Mouse (Mus musculus): ENCODE results near the gene Dmrtb1. TPM values are rescaled to one million over a fixed set of nuclear protein-coding genes. Genes with fewer than 3 reads are reported as not detected.

The Dmrtb1 gene
- polyA plus RNA-seq, 1 experiment, result 0.44 TPM

DNA sequence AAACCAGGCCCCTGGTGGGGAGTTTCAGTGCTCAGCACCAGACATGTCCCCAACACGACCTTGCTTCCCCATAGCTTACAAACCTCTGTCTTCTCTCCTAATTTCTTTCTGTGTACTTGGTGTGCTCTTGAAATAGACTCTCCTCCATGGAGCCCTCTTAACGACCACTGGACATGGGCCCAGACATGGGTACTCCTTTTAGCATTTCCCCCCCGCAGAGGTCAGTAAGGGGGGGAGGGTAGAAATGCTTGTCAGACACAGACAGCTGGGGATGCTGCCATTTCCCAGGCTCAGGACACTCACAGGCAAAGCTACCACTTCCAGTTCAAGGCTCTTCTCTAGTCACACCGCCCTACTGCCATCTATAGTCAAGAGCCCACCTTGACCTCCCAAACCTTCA is 42.4 kb downstream of the Dmrtb1 start:
- no peak overlapping the region for H3K4me3 ChIP-seq (ENCODE audit: extremely low read depth, insufficient read depth, insufficient read length)
- no peak for DNase-seq (ENCODE audit: low read depth in 1 of 2, low spot score in 2 of 2)

DNA sequence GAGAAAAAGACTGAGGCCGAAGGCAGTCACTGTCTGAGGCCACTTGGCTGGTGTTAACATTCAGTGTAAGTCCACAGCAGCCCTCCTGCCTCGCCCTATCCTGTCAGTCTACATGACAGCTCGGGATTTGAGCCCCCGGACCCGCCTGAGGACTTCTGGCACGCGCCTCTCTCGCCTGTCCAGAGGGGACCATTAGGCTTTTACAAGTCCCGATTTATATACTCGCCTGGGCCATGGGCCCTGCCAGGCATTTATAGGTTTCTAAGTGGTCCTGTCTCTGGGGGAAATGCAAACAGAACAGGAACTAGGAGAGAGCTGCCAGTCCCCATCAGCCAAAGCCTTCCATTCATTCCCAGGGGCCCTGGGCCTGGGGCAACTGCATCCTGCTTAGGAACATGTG is 45.7 kb downstream of the Dmrtb1 start:
- TF ChIP-seq POLR2A (IDR thresholded peaks at IDR 0.05; ENCODE audit: low read depth, low read length) (no peak), CTCF (IDR thresholded peaks at IDR 0.05; ENCODE audit: extremely low read depth, insufficient read depth, insufficient read length, insufficient replicate concordance) (no peak)
- WGBS, result 85% methylated on average over 10 of the region's 10 CpGs

More for the DNA sequence above, 42.4 kb downstream of the Dmrtb1 start:
- Histone ChIP-seq H3K36me3 (ENCODE audit: control insufficient read depth, insufficient read depth, low read length) (no peaks in the 10 kb centered on the region), H3K27ac (ENCODE audit: insufficient read depth, low read length) (no peak overlapping the region), H3K4me1 (ENCODE audit: control insufficient read depth, insufficient read depth, insufficient read length) (no peaks in the 10 kb centered on the region), H3K27me3 (ENCODE audit: control insufficient read depth, insufficient read depth, low read length) (no peaks in the 10 kb centered on the region)
- TF ChIP-seq CTCF (IDR thresholded peaks at IDR 0.05; ENCODE audit: extremely low read depth, insufficient read depth, insufficient read length, insufficient replicate concordance) (no peak), POLR2A (IDR thresholded peaks at IDR 0.05; ENCODE audit: low read depth, low read length) (no peak)
- WGBS, result 63% methylated on average over 4 of the region's 4 CpGs

DNA sequence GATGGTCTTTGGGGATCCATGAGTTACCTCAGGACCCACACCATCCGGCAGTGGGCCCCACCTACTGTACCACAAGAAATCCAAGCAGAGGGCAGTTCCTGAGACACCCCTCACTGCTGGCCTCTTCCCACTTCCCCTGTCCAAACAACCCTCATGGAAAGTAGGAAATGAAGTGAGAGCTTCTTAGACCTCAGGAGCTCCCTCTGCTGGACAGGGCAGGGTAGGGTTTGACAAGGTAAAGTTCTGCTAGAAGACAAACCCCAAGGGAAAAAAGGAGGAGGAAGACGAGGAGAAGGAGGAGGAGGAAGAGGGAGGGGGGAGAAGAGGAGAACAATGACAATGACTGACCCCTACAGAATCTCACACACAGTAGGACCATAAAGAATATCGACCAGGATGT is 46.4 kb downstream of the Dmrtb1 start:
- TF ChIP-seq POLR2A (IDR thresholded peaks at IDR 0.05; ENCODE audit: low read depth, low read length) (no peak), CTCF (IDR thresholded peaks at IDR 0.05; ENCODE audit: extremely low read depth, insufficient read depth, insufficient read length, insufficient replicate concordance) (peak; percentile 33; the same call in 1 of the 2 replicates)
- H3K4me3 ChIP-seq (ENCODE audit: extremely low read depth, insufficient read depth, insufficient read length), result no peak overlapping the region
- no peaks in the 10 kb centered on the region for H3K27me3 ChIP-seq (ENCODE audit: control insufficient read depth, insufficient read depth, low read length)
- H3K36me3 ChIP-seq (ENCODE audit: control insufficient read depth, insufficient read depth, low read length), result no peaks in the 10 kb centered on the region
- H3K27ac ChIP-seq (ENCODE audit: insufficient read depth, low read length), result no peak overlapping the region
- 46% methylated on average over 3 of the region's 3 CpGs for WGBS
- DNase-seq (ENCODE audit: low read depth in 1 of 2, low spot score in 2 of 2), result no peak
- no peaks in the 10 kb centered on the region for H3K4me1 ChIP-seq (ENCODE audit: control insufficient read depth, insufficient read depth, insufficient read length)

More for the DNA sequence above, 45.7 kb downstream of the Dmrtb1 start:
- no peak overlapping the region for H3K4me3 ChIP-seq (ENCODE audit: extremely low read depth, insufficient read depth, insufficient read length)
- H3K4me1 ChIP-seq (ENCODE audit: control insufficient read depth, insufficient read depth, insufficient read length), result no peaks in the 10 kb centered on the region
- H3K36me3 ChIP-seq (ENCODE audit: control insufficient read depth, insufficient read depth, low read length), result no peaks in the 10 kb centered on the region
- H3K27ac ChIP-seq (ENCODE audit: insufficient read depth, low read length), result no peak overlapping the region
- no peak for DNase-seq (ENCODE audit: low read depth in 1 of 2, low spot score in 2 of 2)
- H3K27me3 ChIP-seq (ENCODE audit: control insufficient read depth, insufficient read depth, low read length), result no peaks in the 10 kb centered on the region

DNA sequence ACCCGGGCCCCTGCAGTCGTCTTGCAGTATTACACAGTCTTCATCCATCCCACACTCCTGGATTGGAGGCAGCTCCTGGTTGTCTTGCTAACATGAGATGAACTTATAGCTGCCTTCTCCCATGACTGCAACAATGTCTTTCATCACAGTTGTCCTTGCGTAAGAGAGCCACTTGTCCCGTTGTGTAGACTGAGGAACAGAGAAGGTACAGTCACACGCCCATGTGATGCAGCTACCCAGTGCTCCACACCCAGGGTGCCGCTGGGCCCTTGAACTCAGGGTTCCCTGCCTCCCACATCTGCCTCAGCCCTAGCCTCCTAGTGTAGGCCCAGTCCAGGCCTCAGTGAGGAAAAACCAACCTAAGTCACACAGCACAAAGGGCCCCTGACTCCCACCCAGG is 47.9 kb downstream of the Dmrtb1 start:
- no peaks in the 10 kb centered on the region for H3K36me3 ChIP-seq (ENCODE audit: control insufficient read depth, insufficient read depth, low read length)
- no peaks in the 10 kb centered on the region for H3K4me1 ChIP-seq (ENCODE audit: control insufficient read depth, insufficient read depth, insufficient read length)
- 73% methylated on average over 6 of the region's 6 CpGs for WGBS
- no peak overlapping the region for H3K27ac ChIP-seq (ENCODE audit: insufficient read depth, low read length)
- H3K4me3 ChIP-seq (ENCODE audit: extremely low read depth, insufficient read depth, insufficient read length), result no peak overlapping the region
- H3K27me3 ChIP-seq (ENCODE audit: control insufficient read depth, insufficient read depth, low read length), result no peaks in the 10 kb centered on the region
- TF ChIP-seq CTCF (IDR thresholded peaks at IDR 0.05; ENCODE audit: extremely low read depth, insufficient read depth, insufficient read length, insufficient replicate concordance), result no peak
- DNase-seq (ENCODE audit: low read depth in 1 of 2, low spot score in 2 of 2), result no peak

DNA sequence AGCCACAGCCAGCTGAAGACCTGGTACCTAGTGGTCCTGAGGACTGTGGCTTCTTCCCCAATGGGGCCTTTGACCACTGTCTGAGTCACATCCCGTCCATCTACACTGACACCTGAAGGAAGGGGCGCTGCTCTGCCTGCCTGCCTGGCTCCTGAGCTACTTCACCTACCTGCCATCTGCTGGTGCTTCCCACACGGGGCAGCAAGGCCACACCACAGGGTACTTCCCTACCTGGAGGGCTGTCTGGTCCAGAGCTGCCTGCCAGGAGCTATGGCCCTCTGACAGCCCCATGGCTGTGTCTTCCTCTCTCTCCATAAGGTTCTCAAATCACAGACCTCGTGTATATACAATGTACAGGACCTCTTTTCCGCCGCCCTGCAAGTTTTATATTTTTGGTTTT is 49.4 kb downstream of the Dmrtb1 start:
- DNase-seq (ENCODE audit: low read depth in 1 of 2, low spot score in 2 of 2), result no peak
- H3K36me3 ChIP-seq (ENCODE audit: control insufficient read depth, insufficient read depth, low read length), result no peaks in the 10 kb centered on the region
- H3K27ac ChIP-seq (ENCODE audit: insufficient read depth, low read length), result no peak overlapping the region
- WGBS, result 55% methylated on average over 6 of the region's 6 CpGs
- no peaks in the 10 kb centered on the region for H3K27me3 ChIP-seq (ENCODE audit: control insufficient read depth, insufficient read depth, low read length)
- no peaks in the 10 kb centered on the region for H3K4me1 ChIP-seq (ENCODE audit: control insufficient read depth, insufficient read depth, insufficient read length)
- H3K4me3 ChIP-seq (ENCODE audit: extremely low read depth, insufficient read depth, insufficient read length), result no peak overlapping the region
- TF ChIP-seq POLR2A (IDR thresholded peaks at IDR 0.05; ENCODE audit: low read depth, low read length) (no peak), CTCF (IDR thresholded peaks at IDR 0.05; ENCODE audit: extremely low read depth, insufficient read depth, insufficient read length, insufficient replicate concordance) (no peak)

DNA sequence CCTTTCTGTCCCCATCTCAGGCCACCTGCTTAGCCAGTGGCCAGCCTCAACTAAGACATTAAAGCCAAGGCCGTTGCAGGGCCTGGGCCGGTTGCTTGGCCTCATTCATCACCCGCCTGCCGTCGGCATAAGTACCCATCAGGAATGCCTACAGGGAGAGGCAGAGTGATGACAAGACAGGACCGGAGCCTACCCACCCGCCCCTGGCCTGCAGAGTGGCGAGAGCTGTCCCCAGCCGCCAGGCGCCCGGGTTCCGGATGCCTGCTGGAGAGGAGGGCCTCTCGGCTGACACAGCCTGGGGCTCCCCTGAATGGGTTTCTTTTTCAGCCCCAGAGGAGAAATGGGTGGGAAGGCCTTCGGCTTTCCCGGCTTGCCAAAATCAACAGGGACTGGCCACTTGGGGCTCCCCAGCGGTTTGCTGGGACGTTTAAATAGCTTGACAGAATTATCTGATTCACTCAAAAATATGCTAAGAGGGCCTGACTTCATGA is 55.1 kb downstream of the Dmrtb1 start:
- H3K4me1 ChIP-seq (ENCODE audit: control insufficient read depth, insufficient read depth, insufficient read length), result no peaks in the 10 kb centered on the region
- H3K4me3 ChIP-seq (ENCODE audit: extremely low read depth, insufficient read depth, insufficient read length), result no peak overlapping the region
- H3K27me3 ChIP-seq (ENCODE audit: control insufficient read depth, insufficient read depth, low read length), result no peaks in the 10 kb centered on the region
- 84% methylated on average over 17 of the region's 17 CpGs for WGBS
- no peaks in the 10 kb centered on the region for H3K36me3 ChIP-seq (ENCODE audit: control insufficient read depth, insufficient read depth, low read length)
- TF ChIP-seq CTCF (IDR thresholded peaks at IDR 0.05; ENCODE audit: extremely low read depth, insufficient read depth, insufficient read length, insufficient replicate concordance) (no peak), POLR2A (IDR thresholded peaks at IDR 0.05; ENCODE audit: low read depth, low read length) (no peak)
- H3K27ac ChIP-seq (ENCODE audit: insufficient read depth, low read length), result no peak overlapping the region
- no peak for DNase-seq (ENCODE audit: low read depth in 1 of 2, low spot score in 2 of 2)

DNA sequence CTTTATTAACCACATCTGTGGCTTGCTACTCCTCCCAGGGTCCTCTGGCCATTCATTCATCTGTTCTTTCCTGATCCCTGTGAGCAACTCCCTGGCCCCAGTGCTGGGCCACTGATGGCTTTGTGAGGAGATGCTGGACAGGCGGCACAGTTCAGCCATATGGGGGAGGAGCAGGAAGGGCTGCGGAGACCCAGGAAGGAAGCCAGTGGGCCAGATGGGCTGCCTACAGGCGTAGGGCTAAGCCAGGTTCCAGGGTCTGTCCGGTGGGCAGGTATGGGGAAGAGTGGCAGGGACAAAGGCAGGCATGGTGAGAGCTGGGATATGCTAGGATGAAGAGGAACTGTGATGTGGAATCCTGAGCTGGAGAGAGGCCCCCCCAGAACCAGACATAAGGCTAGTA is 55.8 kb downstream of the Dmrtb1 start:
- Histone ChIP-seq H3K36me3 (ENCODE audit: control insufficient read depth, insufficient read depth, low read length) (no peaks in the 10 kb centered on the region), H3K4me1 (ENCODE audit: control insufficient read depth, insufficient read depth, insufficient read length) (no peaks in the 10 kb centered on the region), H3K27me3 (ENCODE audit: control insufficient read depth, insufficient read depth, low read length) (no peaks in the 10 kb centered on the region), H3K4me3 (ENCODE audit: extremely low read depth, insufficient read depth, insufficient read length) (no peak overlapping the region), H3K27ac (ENCODE audit: insufficient read depth, low read length) (no peak overlapping the region)
- TF ChIP-seq POLR2A (IDR thresholded peaks at IDR 0.05; ENCODE audit: low read depth, low read length), result no peak
- no peak for TF ChIP-seq CTCF (IDR thresholded peaks at IDR 0.05; ENCODE audit: extremely low read depth, insufficient read depth, insufficient read length, insufficient replicate concordance)
- DNase-seq (ENCODE audit: low read depth in 1 of 2, low spot score in 2 of 2), result no peak
- WGBS, result 56% methylated on average over 4 of the region's 4 CpGs

Other genes starting within 250 kb of the Dmrtb1 start
- gene Glis1, start 249.6 kb downstream of the Dmrtb1 start, polyA plus RNA-seq (2012; rRNA removed), result 0.55 and 0.61 TPM in 2 replicates
- gene Lrp8, start 118.0 kb upstream of the Dmrtb1 start, polyA plus RNA-seq (2012; rRNA removed), result 7.4 and 14.5 TPM in 2 replicates
- 14.7 and 29.4 TPM in 2 replicates for gene Magoh, start 195.5 kb upstream of the Dmrtb1 start, polyA plus RNA-seq (2012; rRNA removed)
- 15.0 and 16.5 TPM in 2 replicates for gene 0610037L13Rik, start 205.6 kb upstream of the Dmrtb1 start, polyA plus RNA-seq (2012; rRNA removed)
- gene Cpt2, start 239.4 kb upstream of the Dmrtb1 start, polyA plus RNA-seq (2012; rRNA removed), result 21.9 and 55.4 TPM in 2 replicates

All from spleen, adult 2 months (tissue).